Comparison of ENCODE assay signal across 9 mouse cellular contexts in genomic region chr8:95599861-95600260, GRCm38 (mm10). TPM values are rescaled to one million over a fixed set of nuclear protein-coding genes. Genes with fewer than 3 reads are reported as not detected.
DNase-seq lines count a peak whose midpoint lies in the region; ATAC-seq and TF ChIP-seq lines count a peak whose summit lies in the region.
"Had no signal": no experiment of that assay in that cellular context is flagged by ENCODE, and none has a peak within 500 bp of the region (broad histone marks: within the 10 kb centered on the region; RNA-seq: fewer than 3 reads in every experiment).

No protein-coding gene starts in this region.

- no peak overlapping the region for H3K27ac ChIP-seq in forebrain, embryonic 15.5 days (replicated peaks)

- TF ChIP-seq POLR2A in myocyte (IDR thresholded peaks at IDR 0.05; ENCODE audit: insufficient read length, low read depth) = no peak

- peak; percentile 80 to 86 for DNase-seq in right cerebral cortex, adult 2 months (ENCODE audit: low spot score in 2 of 2)
- no peak for DNase-seq in right cerebral cortex, postnatal 36 days (ENCODE audit: low spot score in 2 of 2)
- peak; percentile 34 for DNase-seq in c-Kit-positive CD71-negative TER-119-negative erythroid progenitor cells, embryonic 14.5 days (ENCODE audit: low read depth)
- DNase-seq in hindlimb bud, embryonic 11.5 days (ENCODE audit: extremely low spot score, low read depth, low spot score) = peak; percentile 60
- peak; percentile 75 for DNase-seq in left cerebral cortex, postnatal 4 days
- peak; percentile 10 to 53 for DNase-seq in thymus, postnatal 10 days (ENCODE audit: low spot score in 2 of 2)

- no peak overlapping the region for H3K4me3 ChIP-seq in forebrain, embryonic 15.5 days
- H3K4me3 ChIP-seq in myocyte = no peak overlapping the region

- intact Hi-C loops in left cerebral cortex, postnatal 4 days (cut with DNase I) = loop anchor here (5.0 kb wide), 1 partner anchor 97 kb away; no protein-coding TSS in a partner anchor

- no peaks in the 10 kb centered on the region for H3K27me3 ChIP-seq in forebrain, embryonic 15.5 days
- H3K27me3 ChIP-seq in myocyte (ENCODE audit: control insufficient read depth, insufficient read depth, insufficient read length) = no peaks in the 10 kb centered on the region

- H3K36me3 ChIP-seq in forebrain, embryonic 15.5 days = no peaks in the 10 kb centered on the region
- H3K36me3 ChIP-seq in myocyte (ENCODE audit: control insufficient read depth, insufficient read depth) = no peaks in the 10 kb centered on the region

- H3ac ChIP-seq in myocyte (ENCODE audit: control insufficient read depth, insufficient read length) = no peak overlapping the region

- H3K9ac ChIP-seq in forebrain, embryonic 15.5 days (replicated peaks) = no peak overlapping the region

- 11% methylated on average over 11 of the region's 11 CpGs for WGBS in forebrain, embryonic 15.5 days

- H3K9me3 ChIP-seq in forebrain, embryonic 15.5 days = no peaks in the 10 kb centered on the region

- peak; percentile 69; the same call in 1 of the 2 replicates for ATAC-seq in forebrain, embryonic 15.5 days (replicated peaks)

- H3K4me1 ChIP-seq in forebrain, embryonic 15.5 days = 0 out of 2 replicates have a peak, but pooled peaks cover 3% of the 10 kb centered on the region

- H3K4me2 ChIP-seq in forebrain, embryonic 15.5 days (replicated peaks) = no peak overlapping the region; the same call in 1 of the 2 replicates
- peak overlapping the region; percentile 1 for H3K4me2 ChIP-seq in myocyte (ENCODE audit: low read depth)

- no peaks in the 10 kb centered on the region for H3K79me2 ChIP-seq in myocyte (ENCODE audit: control insufficient read depth, insufficient read depth)

TF ChIP-seq in myocyte, 11 proteins besides CTCF, POLR2A, EP300 and RAD21:
- TF ChIP-seq MYOG (IDR thresholded peaks at IDR 0.05; ENCODE audit: control insufficient read depth in 1 of 3, insufficient read depth in 1 of 3, insufficient read length in 2 of 3, low read depth in 2 of 3) (no peak), CEBPB (IDR thresholded peaks at IDR 0.05; ENCODE audit: insufficient read depth, poor library complexity, severe bottlenecking) (no peak), MAX (IDR thresholded peaks at IDR 0.05; ENCODE audit: low read depth) (no peak), TCF3 (IDR thresholded peaks at IDR 0.05; ENCODE audit: insufficient read length, low read depth) (no peak), POLR2AphosphoS2 (IDR thresholded peaks at IDR 0.05; ENCODE audit: insufficient read length, low read depth) (no peak), MYOD1 (IDR thresholded peaks at IDR 0.05; ENCODE audit: control insufficient read depth in 1 of 3, insufficient read length in 2 of 3, low read depth in 2 of 3) (no peak), SRF (IDR thresholded peaks at IDR 0.05; ENCODE audit: control insufficient read depth, insufficient read length, low read depth) (no peak)
TF ChIP-seq in myocyte: peak in this region for 0.

RNA-seq across cellular contexts. Expression of gene Prss54, which starts 23.7 kb away (rescaled TPM):
- not detected in 2 replicates for polyA plus RNA-seq in forebrain, embryonic 15.5 days (2015; fragmentation: Nextera tagmentation; extraction: Ambion mirVana)
- total RNA-seq in left cerebral cortex, postnatal 4 days (2021) = not detected
- polyA plus RNA-seq in myocyte (2012; fragmentation: generic; extraction: Trizol) = not detected
- total RNA-seq: gastrocnemius, postnatal 36 days had no signal

RNA-seq across cellular contexts. Expression of gene Gins3, which starts 33.4 kb away (rescaled TPM):
- 10.6 and 14.0 TPM in 2 replicates for polyA plus RNA-seq in forebrain, embryonic 15.5 days (2015; fragmentation: Nextera tagmentation; extraction: Ambion mirVana)
- total RNA-seq in left cerebral cortex, postnatal 4 days (2021) = 1 to 10 TPM; 1.7 to 1.8 TPM
- polyA plus RNA-seq in myocyte (2012; fragmentation: generic; extraction: Trizol) = 2.0 TPM

Comparison
In these comparisons a context has a peak if more than half of its experiments do, and no peak if none do; other contexts are left out.
1. DNase-seq: peak in right cerebral cortex, adult 2 months (2 of 2), c-Kit-positive CD71-negative TER-119-negative erythroid progenitor cells, embryonic 14.5 days (single experiment), hindlimb bud, embryonic 11.5 days (single experiment), left cerebral cortex, postnatal 4 days (single experiment) and thymus, postnatal 10 days (2 of 2); none in right cerebral cortex, postnatal 36 days (0 of 2).